Mouse (Mus musculus) CD4-positive, CD25-positive, alpha-beta regulatory T cell, adult 4 months (primary cell): ENCODE data around the gene Golph3l. TPM values are rescaled to one million over a fixed set of nuclear protein-coding genes. Genes with fewer than 3 reads are reported as not detected.
A peak's percentile ranks its signal among the peaks of the same experiment; 100 is the strongest.

Experiments
- ATAC-seq: one replicate; pipeline ENCODE4 v1.8.0; 2017
- polyA plus RNA-seq, 2 experiments: library from polyadenylated mRNA; unstranded; fragments of 100-300 nt; shearing (Covaris generic); gene quantifications; one replicate each; pipeline ENCODE4 v1.2.1; 2017

The Golph3l gene
- polyA plus RNA-seq, 2 experiments from 2014 or later: 24.6 to 29.6 TPM

DNA sequence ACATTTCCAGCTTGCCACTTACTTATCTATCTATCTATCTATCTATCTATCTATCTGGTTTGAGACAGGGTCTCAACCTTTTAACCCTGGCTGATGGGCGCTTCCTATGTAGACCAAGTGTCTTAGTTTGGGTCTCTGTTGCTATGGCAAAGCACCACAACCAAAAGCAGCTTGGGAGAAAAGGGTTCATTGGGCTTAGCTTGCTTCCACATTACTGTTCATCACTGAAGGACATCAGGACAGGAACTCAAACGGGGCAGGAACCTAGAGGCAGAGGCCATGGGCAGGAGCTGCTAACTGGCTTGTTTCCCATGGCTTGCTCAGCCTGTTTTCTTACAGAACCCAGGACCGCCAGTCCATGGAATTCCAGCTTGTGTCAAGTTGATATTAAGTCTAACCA is 68.4 kb downstream of the Golph3l start:
- no peak for ATAC-seq

DNA sequence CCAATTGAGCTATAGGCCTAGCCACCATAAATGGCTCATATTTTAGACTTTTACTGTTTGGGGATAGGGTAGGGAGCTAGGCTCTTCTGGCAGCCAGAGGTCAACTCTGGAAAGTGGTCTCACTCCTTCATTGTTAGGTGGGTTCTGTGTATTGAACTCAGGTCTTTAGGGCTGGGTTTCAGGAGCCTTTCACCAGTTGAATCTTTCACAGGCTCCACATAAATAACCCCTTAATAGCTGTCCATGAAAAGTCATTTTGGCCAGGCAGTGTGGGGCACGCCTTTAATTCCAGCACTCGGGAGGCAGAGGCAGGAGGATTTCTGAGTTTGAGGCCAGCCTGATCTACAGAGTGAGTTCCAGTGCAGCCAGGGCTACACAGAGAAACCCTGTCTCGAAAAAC is 69.0 kb downstream of the Golph3l start:
- no peak for ATAC-seq

- ATAC-seq: peak; percentile 81
Measured at GRCm38 (mm10) chr3:95658236-95658867, 69.6 kb downstream of the Golph3l start, which contains the start of gene Mcl1. TSS of gene Mcl1 (plus strand) at chr3:95658788.

DNA sequence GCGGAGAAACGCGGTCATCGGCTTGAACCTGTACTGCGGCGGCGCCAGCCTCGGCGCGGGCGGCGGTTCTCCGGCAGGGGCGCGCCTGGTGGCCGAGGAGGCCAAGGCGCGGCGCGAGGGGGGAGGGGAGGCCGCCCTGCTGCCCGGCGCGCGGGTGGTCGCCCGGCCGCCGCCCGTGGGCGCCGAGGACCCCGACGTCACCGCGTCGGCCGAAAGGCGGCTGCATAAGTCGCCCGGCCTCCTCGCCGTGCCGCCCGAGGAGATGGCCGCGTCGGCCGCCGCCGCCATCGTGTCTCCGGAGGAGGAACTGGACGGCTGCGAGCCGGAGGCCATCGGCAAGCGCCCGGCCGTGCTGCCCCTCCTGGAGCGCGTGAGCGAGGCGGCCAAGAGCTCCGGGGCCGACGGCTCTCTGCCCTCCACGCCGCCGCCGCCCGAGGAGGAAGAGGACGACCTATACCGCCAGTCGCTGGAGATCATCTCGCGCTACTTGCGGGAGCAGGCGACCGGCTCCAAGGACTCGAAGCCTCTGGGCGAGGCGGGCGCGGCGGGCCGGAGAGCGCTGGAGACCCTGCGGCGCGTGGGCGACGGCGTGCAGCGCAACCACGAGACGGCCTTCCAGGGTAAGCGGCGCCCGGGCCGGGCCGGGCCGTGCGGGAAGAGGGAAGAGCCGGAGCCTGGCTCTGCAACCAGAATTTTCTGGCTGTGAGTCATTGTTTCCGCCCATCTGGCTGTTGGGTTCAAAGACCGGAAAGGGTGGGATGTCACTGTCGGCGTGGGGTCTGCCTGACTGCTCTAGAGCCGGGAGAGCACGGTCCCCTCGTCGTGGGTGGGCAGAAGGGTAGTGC is 70.4 kb downstream of the Golph3l start:
- ATAC-seq: peak; percentile 48

DNA sequence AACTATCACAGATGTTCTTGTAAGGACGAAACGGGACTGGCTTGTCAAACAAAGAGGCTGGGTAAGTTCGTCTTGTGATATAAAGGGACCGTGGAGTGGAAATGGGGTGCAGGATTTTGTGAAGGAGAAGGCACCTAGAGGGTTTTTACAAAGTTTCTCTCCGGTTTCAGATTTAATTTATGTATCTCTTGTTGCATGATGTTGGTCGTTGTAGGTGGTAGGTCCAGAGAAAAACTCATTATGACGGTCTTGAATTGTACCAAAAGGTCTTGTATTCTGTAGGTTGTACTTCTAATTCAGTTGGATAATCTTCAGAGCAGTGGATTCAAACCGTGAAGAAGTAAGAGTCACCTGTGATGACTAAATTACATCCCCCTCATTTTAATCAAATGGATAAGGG is 71.2 kb downstream of the Golph3l start:
- ATAC-seq: no peak

- ATAC-seq: no peak
Measured at GRCm38 (mm10) chr3:95660788-95661478, 72.2 kb downstream of the Golph3l start.

DNA sequence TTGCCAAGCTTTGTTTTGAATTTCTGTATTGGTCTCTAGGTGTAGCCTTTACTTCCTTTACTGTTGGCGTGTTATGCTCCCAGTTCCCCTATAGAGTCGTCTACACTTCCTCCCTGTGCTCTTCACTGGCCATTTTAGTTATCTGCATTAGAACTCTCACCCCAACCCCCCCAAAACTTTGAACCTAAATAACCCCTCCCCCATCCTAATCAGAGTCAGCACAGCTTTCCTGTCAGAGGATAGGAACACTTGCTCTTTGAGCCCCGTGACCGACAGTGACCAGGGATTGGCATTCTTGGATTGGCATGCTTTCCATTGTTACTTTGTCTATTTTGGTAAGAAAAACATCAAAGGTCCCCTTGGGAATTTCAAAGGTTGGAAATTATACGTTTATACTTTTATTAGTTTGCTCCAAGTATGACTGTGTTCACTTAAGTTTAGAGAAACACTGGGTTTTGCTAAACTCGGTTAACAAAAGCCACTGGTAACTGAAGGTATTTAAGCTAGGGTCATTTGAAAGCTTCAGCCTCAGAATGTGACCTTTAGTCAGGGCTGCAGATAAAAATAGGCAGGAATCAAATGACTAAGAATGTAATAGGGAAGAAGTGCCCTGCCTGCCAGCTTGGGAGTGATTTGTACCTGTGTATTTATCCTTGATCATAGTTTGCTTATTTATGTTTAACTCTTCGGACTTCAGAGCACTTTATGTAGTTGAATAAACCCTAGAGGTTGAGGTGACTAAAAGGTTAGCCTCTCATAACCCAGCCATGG is 73.4 kb downstream of the Golph3l start:
- ATAC-seq: no peak

- no peak for ATAC-seq
Measured at GRCm38 (mm10) chr3:95662724-95663449, 74.2 kb downstream of the Golph3l start.

- ATAC-seq: no peak
Measured at GRCm38 (mm10) chr3:95663486-95663885, 74.8 kb downstream of the Golph3l start.

GRCm38 (mm10) chr3:95663969-95664608 is 75.4 kb downstream of the Golph3l start:
- no peak for ATAC-seq

DNA sequence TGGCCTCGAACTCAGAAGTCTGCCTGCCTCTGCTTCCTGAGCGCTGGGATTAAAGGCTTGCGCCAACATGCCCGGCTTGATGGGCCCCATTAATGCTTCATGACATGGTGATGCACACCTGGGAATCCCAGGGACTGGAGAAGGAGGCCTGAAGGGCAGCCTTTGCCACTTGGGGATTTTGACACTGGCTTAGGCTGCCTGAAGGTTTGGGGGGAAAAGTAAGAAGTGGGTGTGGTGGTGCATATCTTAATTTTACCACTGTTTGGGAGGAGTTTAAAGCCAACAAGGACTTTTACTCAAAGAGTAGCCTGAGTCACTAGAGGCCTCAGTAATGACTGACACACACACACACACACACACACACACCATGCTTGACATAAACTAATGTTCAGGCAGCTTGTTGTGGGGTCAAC is 76.2 kb downstream of the Golph3l start:
- ATAC-seq: no peak

DNA sequence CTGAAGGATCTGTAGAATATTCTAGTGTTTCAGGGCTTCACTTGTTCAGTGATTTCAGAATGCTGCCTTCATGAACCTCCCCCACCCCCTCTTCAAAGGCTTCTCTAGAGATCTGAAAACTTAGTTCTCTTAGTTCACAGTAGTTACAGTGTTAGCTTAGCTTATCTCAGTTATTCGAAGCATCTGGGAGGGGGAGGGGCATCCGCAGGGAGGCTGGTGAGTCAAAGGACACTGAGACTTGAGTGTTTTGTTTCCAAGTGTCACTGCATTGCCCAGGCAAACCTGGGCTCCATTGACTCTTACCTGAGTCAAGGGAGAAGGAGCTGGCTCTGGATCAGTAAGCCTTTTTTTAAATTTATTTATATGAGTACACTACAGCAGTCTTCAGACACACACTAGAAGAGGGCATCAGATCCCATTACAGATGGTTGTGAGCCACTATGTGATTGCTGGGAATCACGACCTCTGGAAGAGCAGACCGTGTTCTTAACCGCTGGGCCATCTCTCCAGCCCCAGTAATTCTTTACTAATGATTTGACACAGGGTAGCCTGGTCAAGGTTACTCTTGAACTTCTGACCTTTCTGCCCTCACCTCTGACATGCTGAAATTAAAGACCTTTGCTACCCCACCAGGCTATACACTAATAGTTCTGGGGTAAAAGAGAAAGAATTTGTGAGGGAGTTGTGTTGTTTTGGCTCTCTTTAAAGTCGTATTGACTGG is 77.5 kb downstream of the Golph3l start:
- peak; percentile 55 for ATAC-seq

GRCm38 (mm10) chr3:95667521-95667920 is 78.8 kb downstream of the Golph3l start:
- ATAC-seq: no peak

- no peak for ATAC-seq
Measured at GRCm38 (mm10) chr3:95668026-95668425, 79.3 kb downstream of the Golph3l start.

Other genes with a start within 250 kb of the Golph3l start
- gene Setdb1, start 231.7 kb upstream of the Golph3l start, polyA plus RNA-seq: 10 to 100 TPM; 20.2 to 26.6 TPM
- not detected for gene 4930558C23Rik, start 186.1 kb upstream of the Golph3l start, polyA plus RNA-seq
- 10 to 100 TPM; 38.3 to 49.0 TPM for gene Arnt, start 154.5 kb upstream of the Golph3l start, polyA plus RNA-seq
- 1 to 10 TPM in 1 of 2 experiments, not detected in 1; 1.1 TPM for gene Ctsk, start 89.7 kb upstream of the Golph3l start, polyA plus RNA-seq
- 100 to 1,000 TPM; 433 to 466 TPM for gene Ctss, start 62.1 kb upstream of the Golph3l start, polyA plus RNA-seq
- gene Hormad1, start 29.3 kb upstream of the Golph3l start, polyA plus RNA-seq: not detected
- 10 to 100 TPM; 81.6 to 97.8 TPM for gene Ensa, start 36.1 kb downstream of the Golph3l start, polyA plus RNA-seq
- gene Mcl1, start 69.9 kb downstream of the Golph3l start, polyA plus RNA-seq: 10 to 100 TPM; 61.0 to 96.6 TPM
- 1 to 10 TPM; 2.3 to 5.2 TPM for gene Adamtsl4, start 99.0 kb downstream of the Golph3l start, polyA plus RNA-seq
- 100 to 1,000 TPM; 203 to 284 TPM for gene Ecm1, start 150.6 kb downstream of the Golph3l start, polyA plus RNA-seq
- gene Tars2, start 171.3 kb downstream of the Golph3l start, polyA plus RNA-seq: 100 to 1,000 TPM in 1 of 2 experiments, 10 to 100 TPM in 1; 88.1 to 108 TPM
- 10 to 100 TPM; 26.8 to 29.4 TPM for gene Rprd2, start 229.9 kb downstream of the Golph3l start, polyA plus RNA-seq